ENCODE assay signal across 15 mouse cellular contexts in the genomic region with DNA sequence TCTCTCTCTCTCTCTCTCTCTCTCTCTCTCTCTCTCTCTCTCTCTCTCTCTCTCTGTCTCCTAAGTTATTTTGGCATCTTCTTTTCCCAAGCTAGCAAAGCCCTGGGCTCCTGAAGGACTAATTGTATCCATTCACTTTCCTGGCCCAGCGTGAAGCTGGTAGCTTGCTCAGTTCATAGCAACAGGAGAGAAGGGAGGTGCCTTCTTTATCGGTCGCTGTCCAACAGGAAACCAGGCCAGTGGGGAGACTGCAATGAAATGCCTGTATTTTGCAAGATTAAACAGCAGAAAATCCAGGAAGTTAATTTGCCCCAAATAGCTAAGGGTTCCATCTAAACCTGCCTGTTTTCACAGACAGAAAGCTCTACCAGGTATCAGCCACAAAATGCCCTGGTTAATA. TPM values are rescaled to one million over a fixed set of nuclear protein-coding genes. Genes with fewer than 3 reads are reported as not detected.
DNase-seq lines count a peak whose midpoint lies in the region; ATAC-seq lines count a peak whose summit lies in the region.
"Had no signal": no experiment of that assay in that cellular context is flagged by ENCODE, and none has a peak within 500 bp of the region (broad histone marks: within the 10 kb centered on the region; RNA-seq: fewer than 3 reads in every experiment).

No protein-coding gene starts in this region.

- ATAC-seq in embryonic facial prominence, embryonic 14.5 days (ENCODE audit: low read depth), result no peak
- no peak for ATAC-seq in midbrain, embryonic 14.5 days (ENCODE audit: low FRiP score, low TSS enrichment)

- H3K9ac ChIP-seq in embryonic facial prominence, embryonic 14.5 days (ENCODE audit: low read depth, low read length), result no peak overlapping the region
- H3K9ac ChIP-seq in midbrain, embryonic 14.5 days (replicated peaks; ENCODE audit: low read length), result peak overlapping the region; percentile 41

- 12% methylated on average over 3 of the region's 3 CpGs for WGBS in embryonic facial prominence, embryonic 14.5 days
- WGBS in midbrain, embryonic 14.5 days, result 6% methylated on average over 3 of the region's 3 CpGs

- H3K36me3 ChIP-seq in embryonic facial prominence, embryonic 14.5 days (ENCODE audit: control insufficient read depth, insufficient read depth, low read length), result no peaks in the 10 kb centered on the region
- no peaks in the 10 kb centered on the region for H3K36me3 ChIP-seq in midbrain, embryonic 14.5 days (ENCODE audit: control insufficient read depth, insufficient read depth, low read length)

- peak; percentile 64 for DNase-seq in embryo, embryonic 10 days (ENCODE audit: low spot score)
- no peak for DNase-seq in embryo, embryonic 9.5 days (ENCODE audit: extremely low spot score)
- peak; percentile 40 for DNase-seq in MEL-GATA-1-ER (ENCODE audit: extremely low read depth, low read depth)
- no peak for DNase-seq in embryonic facial prominence, embryonic 14.5 days (ENCODE audit: low spot score)
- DNase-seq in midbrain, embryonic 14.5 days, result peak; percentile 51
- DNase-seq in cerebellum, postnatal 10 days, result no peak
- DNase-seq in gastrocnemius, postnatal 14 days, result no peak
- no peak for DNase-seq in frontal cortex, postnatal 10 days (ENCODE audit: low spot score in 2 of 2)
- DNase-seq: B cell, adult 2 months; cerebellum, postnatal 14 days; kidney, adult 8-10 months; layer of hippocampus, adult 9-11 months; lung, postnatal 4 days; right cerebral cortex, postnatal 4 days had no signal

- no peaks in the 10 kb centered on the region for H3K9me3 ChIP-seq in embryonic facial prominence, embryonic 14.5 days (ENCODE audit: control insufficient read depth, low read length)
- H3K9me3 ChIP-seq in midbrain, embryonic 14.5 days (ENCODE audit: control insufficient read depth, low read length), result no peaks in the 10 kb centered on the region

- peak overlapping the region; percentile 13; the same call in 1 of the 2 replicates for H3K4me2 ChIP-seq in embryonic facial prominence, embryonic 14.5 days (ENCODE audit: low read depth, low read length)
- peak overlapping the region; percentile 98 for H3K4me2 ChIP-seq in midbrain, embryonic 14.5 days (ENCODE audit: low read length)

- H3K4me1 ChIP-seq in embryonic facial prominence, embryonic 14.5 days (ENCODE audit: control insufficient read depth, insufficient read depth, low read length), result peaks cover 23% of the 10 kb centered on the region
- peaks cover 28% of the 10 kb centered on the region for H3K4me1 ChIP-seq in midbrain, embryonic 14.5 days (ENCODE audit: control insufficient read depth, insufficient read depth, low read length)

- no peaks in the 10 kb centered on the region; the same call in 1 of the 2 replicates for H3K27me3 ChIP-seq in embryonic facial prominence, embryonic 14.5 days (replicated peaks; ENCODE audit: control insufficient read depth, insufficient read depth, low read length)
- H3K27me3 ChIP-seq in midbrain, embryonic 14.5 days (ENCODE audit: control insufficient read depth, insufficient read depth, low read length), result no peaks in the 10 kb centered on the region

- no peak overlapping the region for H3K27ac ChIP-seq in embryonic facial prominence, embryonic 14.5 days (replicated peaks; ENCODE audit: low read depth, low read length)
- H3K27ac ChIP-seq in midbrain, embryonic 14.5 days (replicated peaks; ENCODE audit: low read depth, low read length), result no peak overlapping the region; the same call in 1 of the 2 replicates

- intact Hi-C loops in gastrocnemius, postnatal 14 days (cut with DNase I; ENCODE audit: low total_unique reads), result no loop called here

- H3K4me3 ChIP-seq in embryonic facial prominence, embryonic 14.5 days (ENCODE audit: low read depth, low read length), result no peak overlapping the region
- H3K4me3 ChIP-seq in midbrain, embryonic 14.5 days (replicated peaks; ENCODE audit: low read depth, low read length), result peak overlapping the region; percentile 17

RNA-seq across cellular contexts. Expression of gene Efna5, which starts 5.4 kb away (rescaled TPM):
- polyA plus RNA-seq in embryonic facial prominence, embryonic 14.5 days (2014; fragmentation: Nextera tagmentation; extraction: Ambion mirVana), result 56.6 and 63.1 TPM in 2 replicates
- 53.0 and 90.8 TPM in 2 replicates for polyA plus RNA-seq in midbrain, embryonic 14.5 days (2014; fragmentation: Nextera tagmentation; extraction: Ambion mirVana)
- total RNA-seq in gastrocnemius, postnatal 14 days (2021), result 1 to 10 TPM; 1.5 to 1.6 TPM
- total RNA-seq: neutrophil, adult 5-6 weeks had no signal

Comparison
In these comparisons a context has a peak if more than half of its experiments do, and no peak if none do; other contexts are left out.
1. DNase-seq: peak in embryo, embryonic 10 days (single experiment), MEL-GATA-1-ER (single experiment) and midbrain, embryonic 14.5 days (single experiment); none in embryo, embryonic 9.5 days (single experiment), embryonic facial prominence, embryonic 14.5 days (single experiment), cerebellum, postnatal 10 days (0 of 2), gastrocnemius, postnatal 14 days (single experiment) and frontal cortex, postnatal 10 days (0 of 2).